ENCODE assay signal across 16 mouse cellular contexts in the genomic region with DNA sequence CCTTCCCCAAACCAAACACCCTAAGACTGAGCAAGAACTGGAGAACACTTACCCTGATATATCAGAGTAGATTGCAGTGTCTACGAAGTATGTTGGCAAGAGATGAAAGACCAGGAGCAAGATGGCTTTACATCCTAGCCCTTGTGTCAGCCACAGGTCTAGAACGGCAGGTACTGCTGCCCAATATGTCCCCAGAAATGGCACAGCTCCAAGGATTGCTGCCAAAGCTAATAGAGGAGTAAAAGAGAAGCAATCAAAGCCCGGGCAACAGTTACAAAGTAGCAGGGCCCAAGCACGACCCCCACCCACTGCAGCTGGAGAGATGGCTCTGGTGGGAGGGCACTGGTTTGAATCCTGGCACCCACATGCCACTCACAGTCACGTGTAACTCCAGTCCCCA. TPM values are rescaled to one million over a fixed set of nuclear protein-coding genes. Genes with fewer than 3 reads are reported as not detected.
DNase-seq lines count a peak whose midpoint lies in the region; ATAC-seq lines count a peak whose summit lies in the region.
"Had no signal": no experiment of that assay in that cellular context is flagged by ENCODE, and none has a peak within 500 bp of the region (broad histone marks: within the 10 kb centered on the region; RNA-seq: fewer than 3 reads in every experiment).

No protein-coding gene starts in this region.

- H3K4me1 ChIP-seq in embryonic facial prominence, embryonic 14.5 days (ENCODE audit: control insufficient read depth, insufficient read depth, low read length), result no peaks in the 10 kb centered on the region
- no peaks in the 10 kb centered on the region for H3K4me1 ChIP-seq in embryonic facial prominence, embryonic 10.5 days
- no peaks in the 10 kb centered on the region for H3K4me1 ChIP-seq in midbrain, embryonic 11.5 days (ENCODE audit: control insufficient read depth, insufficient read depth, low read length)
- no peaks in the 10 kb centered on the region for H3K4me1 ChIP-seq in midbrain, embryonic 16.5 days (ENCODE audit: control insufficient read depth, insufficient read depth, low read length)
- H3K4me1 ChIP-seq in lung, embryonic 15.5 days, result no peaks in the 10 kb centered on the region
- H3K4me1 ChIP-seq: limb, embryonic 15.5 days had no signal

- no peak overlapping the region for H3K9ac ChIP-seq in embryonic facial prominence, embryonic 14.5 days (ENCODE audit: low read depth, low read length)
- no peak overlapping the region for H3K9ac ChIP-seq in midbrain, embryonic 11.5 days (ENCODE audit: low read length)
- H3K9ac ChIP-seq in midbrain, embryonic 16.5 days (ENCODE audit: low read depth, low read length), result no peak overlapping the region
- H3K9ac ChIP-seq in lung, embryonic 15.5 days, result no peak overlapping the region
- H3K9ac ChIP-seq: limb, embryonic 15.5 days had no signal

- H3K27me3 ChIP-seq in embryonic facial prominence, embryonic 14.5 days (replicated peaks; ENCODE audit: control insufficient read depth, insufficient read depth, low read length), result no peaks in the 10 kb centered on the region
- no peaks in the 10 kb centered on the region for H3K27me3 ChIP-seq in embryonic facial prominence, embryonic 10.5 days (replicated peaks; ENCODE audit: low read depth, poor library complexity, severe bottlenecking)
- H3K27me3 ChIP-seq in midbrain, embryonic 11.5 days (ENCODE audit: control insufficient read depth, insufficient read depth, low read length), result no peaks in the 10 kb centered on the region
- no peaks in the 10 kb centered on the region for H3K27me3 ChIP-seq in midbrain, embryonic 16.5 days (ENCODE audit: control insufficient read depth, insufficient read depth, low read depth, low read length)
- H3K27me3 ChIP-seq in lung, embryonic 15.5 days, result no peaks in the 10 kb centered on the region
- H3K27me3 ChIP-seq: limb, embryonic 15.5 days; megakaryocyte, embryonic 14.5 days had no signal

- no peaks in the 10 kb centered on the region for H3K9me3 ChIP-seq in embryonic facial prominence, embryonic 14.5 days (ENCODE audit: control insufficient read depth, low read length)
- H3K9me3 ChIP-seq in embryonic facial prominence, embryonic 10.5 days, result no peaks in the 10 kb centered on the region
- no peaks in the 10 kb centered on the region for H3K9me3 ChIP-seq in midbrain, embryonic 11.5 days (ENCODE audit: control insufficient read depth, low read length)
- no peaks in the 10 kb centered on the region for H3K9me3 ChIP-seq in midbrain, embryonic 16.5 days (replicated peaks; ENCODE audit: control insufficient read depth, low read length, poor library complexity, severe bottlenecking)
- H3K9me3 ChIP-seq in lung, embryonic 15.5 days, result no peaks in the 10 kb centered on the region
- H3K9me3 ChIP-seq: limb, embryonic 15.5 days; megakaryocyte, embryonic 14.5 days had no signal

- no peak overlapping the region for H3K27ac ChIP-seq in embryonic facial prominence, embryonic 14.5 days (replicated peaks; ENCODE audit: low read depth, low read length)
- no peak overlapping the region for H3K27ac ChIP-seq in embryonic facial prominence, embryonic 10.5 days (replicated peaks)
- no peak overlapping the region for H3K27ac ChIP-seq in midbrain, embryonic 11.5 days (ENCODE audit: low read depth, low read length)
- no peak overlapping the region for H3K27ac ChIP-seq in midbrain, embryonic 16.5 days (ENCODE audit: low read length)
- no peak overlapping the region; the same call in 1 of the 2 replicates for H3K27ac ChIP-seq in lung, embryonic 15.5 days
- H3K27ac ChIP-seq: hindbrain, postnatal 0 days; left cerebral cortex, adult 2 months; limb, embryonic 15.5 days had no signal

- no peak overlapping the region for H3K4me2 ChIP-seq in embryonic facial prominence, embryonic 14.5 days (ENCODE audit: low read depth, low read length)
- no peak overlapping the region for H3K4me2 ChIP-seq in midbrain, embryonic 11.5 days
- no peak overlapping the region for H3K4me2 ChIP-seq in midbrain, embryonic 16.5 days (ENCODE audit: low read length)
- no peak overlapping the region for H3K4me2 ChIP-seq in lung, embryonic 15.5 days
- H3K4me2 ChIP-seq: limb, embryonic 15.5 days had no signal

- peak; percentile 37; the same call in 1 of the 2 replicates for ATAC-seq in embryonic facial prominence, embryonic 14.5 days (ENCODE audit: low read depth)
- no peak for ATAC-seq in midbrain, embryonic 11.5 days (ENCODE audit: low FRiP score)
- ATAC-seq in midbrain, embryonic 16.5 days, result no peak
- peak; percentile 39 for ATAC-seq in lung, embryonic 15.5 days (ENCODE audit: borderline replicate concordance, extremely low read depth, low FRiP score, low TSS enrichment)
- ATAC-seq: forebrain, embryonic 16.5 days; hindbrain, postnatal 0 days had no signal

- no peak overlapping the region for H3K4me3 ChIP-seq in embryonic facial prominence, embryonic 14.5 days (ENCODE audit: low read depth, low read length)
- no peak overlapping the region for H3K4me3 ChIP-seq in embryonic facial prominence, embryonic 10.5 days
- no peak overlapping the region for H3K4me3 ChIP-seq in midbrain, embryonic 11.5 days (ENCODE audit: low read depth, low read length)
- H3K4me3 ChIP-seq in midbrain, embryonic 16.5 days (ENCODE audit: low read depth, low read length), result no peak overlapping the region
- H3K4me3 ChIP-seq in lung, embryonic 15.5 days, result no peak overlapping the region
- H3K4me3 ChIP-seq: erythroblast, embryonic 14.5 days; left cerebral cortex, adult 2 months; limb, embryonic 15.5 days; megakaryocyte, embryonic 14.5 days had no signal

- peaks cover 62% of the 10 kb centered on the region for H3K36me3 ChIP-seq in embryonic facial prominence, embryonic 14.5 days (ENCODE audit: control insufficient read depth, insufficient read depth, low read length)
- peaks cover 92% of the 10 kb centered on the region for H3K36me3 ChIP-seq in embryonic facial prominence, embryonic 10.5 days (replicated peaks)
- peaks cover 8% of the 10 kb centered on the region for H3K36me3 ChIP-seq in midbrain, embryonic 11.5 days (ENCODE audit: control insufficient read depth, insufficient read depth, low read length)
- peaks cover 8% of the 10 kb centered on the region for H3K36me3 ChIP-seq in midbrain, embryonic 16.5 days (ENCODE audit: control insufficient read depth, insufficient read depth, low read length)
- H3K36me3 ChIP-seq in lung, embryonic 15.5 days, result peaks cover 36% of the 10 kb centered on the region

- WGBS in embryonic facial prominence, embryonic 14.5 days, result 72% methylated on average over 5 of the region's 5 CpGs
- 86% methylated on average over 5 of the region's 5 CpGs for WGBS in embryonic facial prominence, embryonic 10.5 days
- WGBS in midbrain, embryonic 11.5 days, result 94% methylated on average over 5 of the region's 5 CpGs
- WGBS in midbrain, embryonic 16.5 days, result 76% methylated on average over 5 of the region's 5 CpGs
- 48% methylated on average over 5 of the region's 5 CpGs for whole genome bisulfite sequencing in lung, embryonic 15.5 days

- DNase-seq in embryonic facial prominence, embryonic 14.5 days (ENCODE audit: low spot score), result peak; percentile 30
- DNase-seq in embryonic facial prominence, embryonic 10.5 days (ENCODE audit: low spot score), result no peak
- peak; percentile 45 for DNase-seq in midbrain, embryonic 11.5 days (ENCODE audit: low spot score, missing footprints)
- peak; percentile 65 for DNase-seq in testis, postnatal 14 days (ENCODE audit: low spot score)
- DNase-seq in right cerebral cortex, postnatal 36 days (ENCODE audit: low spot score in 2 of 2), result no peak
- DNase-seq in embryo, embryonic 10 days (ENCODE audit: low spot score), result no peak
- DNase-seq: gastrocnemius, postnatal 25 days; kidney, adult 9 months had no signal

RNA-seq across cellular contexts. Expression of a gene that starts 23.5 kb away (rescaled TPM):
- 23.2 and 28.0 TPM in 2 replicates for polyA plus RNA-seq in embryonic facial prominence, embryonic 14.5 days (2014; fragmentation: Nextera tagmentation; extraction: Ambion mirVana)
- polyA plus RNA-seq in embryonic facial prominence, embryonic 10.5 days (2016; fragmentation: Nextera tagmentation; extraction: Ambion mirVana), result 37.1 and 39.4 TPM in 2 replicates
- 26.1 and 28.8 TPM in 2 replicates for polyA plus RNA-seq in midbrain, embryonic 11.5 days (2014; fragmentation: Nextera tagmentation; extraction: Ambion mirVana)
- 12.7 and 14.5 TPM in 2 replicates for polyA plus RNA-seq in midbrain, embryonic 16.5 days (2015; fragmentation: Nextera tagmentation; extraction: Ambion mirVana)
- polyA plus RNA-seq in lung, embryonic 15.5 days (2015; fragmentation: Nextera tagmentation; extraction: Ambion mirVana), result 18.4 and 21.2 TPM in 2 replicates

RNA-seq across cellular contexts. Expression of a gene that starts 58.8 kb away (rescaled TPM):
- polyA plus RNA-seq in embryonic facial prominence, embryonic 14.5 days (2014; fragmentation: Nextera tagmentation; extraction: Ambion mirVana), result 9.8 and 11.7 TPM in 2 replicates
- 14.2 and 14.9 TPM in 2 replicates for polyA plus RNA-seq in embryonic facial prominence, embryonic 10.5 days (2016; fragmentation: Nextera tagmentation; extraction: Ambion mirVana)
- polyA plus RNA-seq in midbrain, embryonic 11.5 days (2014; fragmentation: Nextera tagmentation; extraction: Ambion mirVana), result 6.8 TPM in 2 replicates
- 7.6 and 9.3 TPM in 2 replicates for polyA plus RNA-seq in midbrain, embryonic 16.5 days (2015; fragmentation: Nextera tagmentation; extraction: Ambion mirVana)
- polyA plus RNA-seq in lung, embryonic 15.5 days (2015; fragmentation: Nextera tagmentation; extraction: Ambion mirVana), result 10.8 and 12.3 TPM in 2 replicates

Comparison
In these comparisons a context has a peak if more than half of its experiments do, and no peak if none do; other contexts are left out.
1. DNase-seq: peak in embryonic facial prominence, embryonic 14.5 days (single experiment), midbrain, embryonic 11.5 days (single experiment) and testis, postnatal 14 days (single experiment); none in embryonic facial prominence, embryonic 10.5 days (single experiment), right cerebral cortex, postnatal 36 days (0 of 2) and embryo, embryonic 10 days (single experiment).
2. ATAC-seq: peak in embryonic facial prominence, embryonic 14.5 days (single experiment) and lung, embryonic 15.5 days (single experiment); none in midbrain, embryonic 11.5 days (single experiment) and midbrain, embryonic 16.5 days (single experiment).